Mouse (Mus musculus): ENCODE results near the gene Palld. TPM values are rescaled to one million over a fixed set of nuclear protein-coding genes. Genes with fewer than 3 reads are reported as not detected.

The Palld gene
- polyA plus RNA-seq, 1 experiment from 2014 or later, result 24.5 TPM

GRCm38 (mm10) chr8:61908303-61909215 is 6.1 kb upstream of the Palld start:
- H3K4me2 ChIP-seq, result no peak overlapping the region
- H3K4me3 ChIP-seq, result no peak overlapping the region
- ATAC-seq (ENCODE audit: low FRiP score), result no peak
- H3K9me3 ChIP-seq, result no peaks in the 10 kb centered on the region
- 77% methylated on average over 13 of the region's 13 CpGs for WGBS
- no peaks in the 10 kb centered on the region for H3K27me3 ChIP-seq
- no peaks in the 10 kb centered on the region for H3K36me3 ChIP-seq
- H3K27ac ChIP-seq, result no peak overlapping the region
- H3K4me1 ChIP-seq (replicated peaks), result no peaks in the 10 kb centered on the region
- no peak overlapping the region for H3K9ac ChIP-seq

GRCm38 (mm10) chr8:61901028-61901717 is 1.3 kb downstream of the Palld start:
- no peaks in the 10 kb centered on the region for H3K9me3 ChIP-seq
- ATAC-seq (ENCODE audit: low FRiP score), result no peak; the same call in 1 of the 2 replicates
- no peak overlapping the region for H3K4me3 ChIP-seq
- no peak overlapping the region for H3K27ac ChIP-seq
- H3K27me3 ChIP-seq, result no peaks in the 10 kb centered on the region
- no peak overlapping the region for H3K9ac ChIP-seq
- H3K36me3 ChIP-seq, result no peaks in the 10 kb centered on the region
- H3K4me2 ChIP-seq, result no peak overlapping the region
- H3K4me1 ChIP-seq (replicated peaks), result no peaks in the 10 kb centered on the region
- WGBS, result 24% methylated on average over 6 of the region's 6 CpGs

- 100% methylated on average over 1 of the region's 1 CpGs for WGBS
- no peaks in the 10 kb centered on the region for H3K36me3 ChIP-seq
- no peaks in the 10 kb centered on the region for H3K9me3 ChIP-seq
- no peaks in the 10 kb centered on the region for H3K4me1 ChIP-seq (replicated peaks)
- H3K9ac ChIP-seq, result no peak overlapping the region
- no peak overlapping the region for H3K27ac ChIP-seq
- no peak for ATAC-seq (ENCODE audit: low FRiP score)
- no peak overlapping the region for H3K4me3 ChIP-seq
- H3K4me2 ChIP-seq, result no peak overlapping the region
- no peaks in the 10 kb centered on the region for H3K27me3 ChIP-seq
These were observed 5.1 kb downstream of the Palld start for GRCm38 (mm10) chr8:61897402-61897801.

DNA sequence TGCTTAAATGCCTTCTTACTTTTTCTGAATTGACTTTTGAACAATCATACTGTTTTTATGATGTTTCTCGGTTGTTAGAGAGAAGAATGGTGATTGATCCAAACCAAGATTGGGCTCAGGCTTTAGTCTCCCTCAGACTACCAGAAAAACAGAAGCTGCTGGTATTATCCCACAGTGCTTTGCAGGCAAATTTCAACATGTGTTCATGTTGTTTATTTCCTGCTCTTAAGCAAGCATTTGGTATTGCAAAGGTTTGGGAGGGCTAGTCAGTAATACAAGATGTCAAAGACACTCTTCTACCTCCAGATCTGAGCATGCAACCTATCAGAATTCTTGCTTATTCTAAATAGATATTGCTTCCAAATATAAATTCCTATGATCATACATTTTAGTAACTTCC is 5.7 kb downstream of the Palld start:
- H3K4me3 ChIP-seq, result no peak overlapping the region
- no peaks in the 10 kb centered on the region for H3K9me3 ChIP-seq
- H3K4me2 ChIP-seq, result no peak overlapping the region
- H3K27ac ChIP-seq, result no peak overlapping the region
- no peaks in the 10 kb centered on the region for H3K36me3 ChIP-seq
- no peaks in the 10 kb centered on the region for H3K27me3 ChIP-seq
- H3K4me1 ChIP-seq (replicated peaks), result no peaks in the 10 kb centered on the region
- no peak for ATAC-seq (ENCODE audit: low FRiP score)
- 93% methylated on average over 1 of the region's 1 CpGs for WGBS
- H3K9ac ChIP-seq, result no peak overlapping the region

GRCm38 (mm10) chr8:61894062-61894461 is 8.4 kb downstream of the Palld start:
- H3K4me1 ChIP-seq (replicated peaks), result no peaks in the 10 kb centered on the region
- H3K27me3 ChIP-seq, result no peaks in the 10 kb centered on the region
- H3K4me2 ChIP-seq, result no peak overlapping the region
- no peaks in the 10 kb centered on the region for H3K36me3 ChIP-seq
- no peak for ATAC-seq (ENCODE audit: low FRiP score)
- 60% methylated on average over 2 of the region's 2 CpGs for WGBS
- no peaks in the 10 kb centered on the region for H3K9me3 ChIP-seq
- H3K4me3 ChIP-seq, result no peak overlapping the region
- H3K27ac ChIP-seq, result no peak overlapping the region
- no peak overlapping the region for H3K9ac ChIP-seq

- no peak for ATAC-seq (ENCODE audit: low FRiP score)
- Histone ChIP-seq H3K36me3 (no peaks in the 10 kb centered on the region), H3K9ac (no peak overlapping the region), H3K9me3 (no peaks in the 10 kb centered on the region), H3K4me3 (no peak overlapping the region), H3K27ac (no peak overlapping the region), H3K4me1 (replicated peaks) (no peaks in the 10 kb centered on the region), H3K27me3 (0 out of 2 replicates have a peak, but pooled peaks cover 2% of the 10 kb centered on the region), H3K4me2 (no peak overlapping the region)
- WGBS, result 81% methylated on average over 7 of the region's 7 CpGs
These were observed 24.9 kb downstream of the Palld start for GRCm38 (mm10) chr8:61877607-61878006.

DNA sequence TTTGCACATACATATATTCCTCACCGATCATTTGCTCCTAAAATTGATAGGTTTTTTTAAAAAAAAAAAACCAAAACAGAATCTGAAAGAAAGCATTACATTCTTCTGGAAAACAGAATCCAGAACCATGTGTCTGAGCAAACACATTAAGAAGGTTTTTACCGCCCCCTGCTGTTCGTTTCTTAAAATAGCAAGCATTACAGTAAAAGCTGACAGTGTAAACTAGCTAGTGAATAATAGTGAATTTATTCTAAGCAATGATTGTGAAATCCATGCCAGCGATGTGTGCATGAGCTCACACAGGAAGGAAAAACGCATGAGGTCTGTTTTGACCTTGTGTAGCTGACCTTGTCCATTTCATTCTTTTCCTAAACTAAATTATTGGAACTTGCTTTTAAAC is 27.2 kb downstream of the Palld start:
- ATAC-seq (ENCODE audit: low FRiP score), result peak; percentile 72; the same call in 1 of the 2 replicates
- no peak overlapping the region for H3K4me3 ChIP-seq
- 11% methylated on average over 5 of the region's 5 CpGs for WGBS

GRCm38 (mm10) chr8:61873994-61874393 is 28.5 kb downstream of the Palld start:
- 0 out of 2 replicates have a peak, but pooled peaks cover 2% of the 10 kb centered on the region for H3K27me3 ChIP-seq
- ATAC-seq (ENCODE audit: low FRiP score), result no peak
- no peaks in the 10 kb centered on the region for H3K4me1 ChIP-seq (replicated peaks)
- no peaks in the 10 kb centered on the region for H3K9me3 ChIP-seq
- no peaks in the 10 kb centered on the region for H3K36me3 ChIP-seq
- no peak overlapping the region for H3K9ac ChIP-seq
- no peak overlapping the region for H3K27ac ChIP-seq
- no peak overlapping the region for H3K4me2 ChIP-seq
- WGBS, result 52% methylated on average over 9 of the region's 9 CpGs
- no peak overlapping the region for H3K4me3 ChIP-seq

More for the DNA sequence above, 27.2 kb downstream of the Palld start:
- 0 out of 2 replicates have a peak, but pooled peaks cover 2% of the 10 kb centered on the region for H3K27me3 ChIP-seq
- no peaks in the 10 kb centered on the region for H3K4me1 ChIP-seq (replicated peaks)
- no peak overlapping the region for H3K9ac ChIP-seq
- H3K27ac ChIP-seq, result no peak overlapping the region
- no peaks in the 10 kb centered on the region for H3K36me3 ChIP-seq
- no peak overlapping the region for H3K4me2 ChIP-seq
- no peaks in the 10 kb centered on the region for H3K9me3 ChIP-seq

DNA sequence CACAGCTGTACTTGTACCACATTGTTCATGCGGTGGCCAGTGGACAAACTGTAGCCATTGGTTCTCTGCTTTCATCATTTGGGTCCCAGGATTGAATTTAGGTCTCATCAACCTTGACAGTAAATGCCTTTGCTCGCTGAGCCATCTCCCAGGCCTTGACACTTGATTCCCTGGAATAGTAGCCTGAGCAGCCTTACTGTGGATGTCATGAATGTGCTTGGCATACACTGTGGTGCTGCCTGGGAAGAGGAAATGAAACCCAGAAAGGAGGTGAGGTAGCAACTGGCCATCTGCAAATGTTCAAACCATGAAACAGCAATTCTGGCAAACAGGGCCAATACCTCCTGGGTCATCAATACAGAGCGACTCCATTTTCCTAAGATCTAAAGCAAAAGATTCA is 34.0 kb downstream of the Palld start:
- Histone ChIP-seq H3K4me1 (replicated peaks) (no peaks in the 10 kb centered on the region), H3K4me2 (no peak overlapping the region), H3K36me3 (no peaks in the 10 kb centered on the region), H3K9me3 (no peaks in the 10 kb centered on the region), H3K9ac (no peak overlapping the region), H3K4me3 (no peak overlapping the region), H3K27ac (no peak overlapping the region), H3K27me3 (no peaks in the 10 kb centered on the region)
- no peak for ATAC-seq (ENCODE audit: low FRiP score)
- WGBS, result 93% methylated on average over 3 of the region's 3 CpGs

DNA sequence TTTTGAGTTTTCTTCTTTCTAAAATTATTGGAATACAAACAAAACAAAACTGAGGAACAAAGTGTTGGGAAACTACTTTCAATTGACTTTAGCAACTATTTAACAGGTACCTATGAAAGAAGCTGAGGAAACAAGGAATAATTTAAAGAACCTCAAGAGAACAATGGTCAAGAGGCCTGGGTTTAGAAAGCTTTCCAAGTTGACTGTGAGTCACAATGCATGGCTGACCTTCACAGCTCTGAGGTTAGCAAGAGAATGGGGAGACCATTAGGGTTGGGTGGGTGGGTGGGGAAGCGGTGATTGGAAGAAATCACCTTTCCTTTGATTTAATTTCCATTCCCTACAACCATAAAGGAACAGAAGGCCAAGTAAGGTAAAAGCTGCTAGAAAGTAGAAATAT is 35.6 kb downstream of the Palld start:
- Histone ChIP-seq H3K4me2 (no peak overlapping the region), H3K36me3 (no peaks in the 10 kb centered on the region), H3K9ac (no peak overlapping the region), H3K4me1 (replicated peaks) (no peaks in the 10 kb centered on the region), H3K4me3 (no peak overlapping the region), H3K27ac (no peak overlapping the region), H3K27me3 (no peaks in the 10 kb centered on the region), H3K9me3 (no peaks in the 10 kb centered on the region)
- no peak for ATAC-seq (ENCODE audit: low FRiP score)
- WGBS, result 100% methylated on average over 1 of the region's 1 CpGs

- Histone ChIP-seq H3K27ac (no peak overlapping the region), H3K4me2 (no peak overlapping the region), H3K27me3 (no peaks in the 10 kb centered on the region), H3K4me1 (replicated peaks) (no peaks in the 10 kb centered on the region), H3K36me3 (no peaks in the 10 kb centered on the region), H3K4me3 (no peak overlapping the region), H3K9me3 (no peaks in the 10 kb centered on the region), H3K9ac (no peak overlapping the region)
- ATAC-seq (ENCODE audit: low FRiP score), result no peak
- 91% methylated on average over 7 of the region's 7 CpGs for WGBS
These were observed 37.1 kb downstream of the Palld start for GRCm38 (mm10) chr8:61865365-61865764.

GRCm38 (mm10) chr8:61851270-61851669 is 51.2 kb downstream of the Palld start:
- Histone ChIP-seq H3K36me3 (no peaks in the 10 kb centered on the region), H3K9me3 (no peaks in the 10 kb centered on the region), H3K4me1 (replicated peaks) (peaks cover 4% of the 10 kb centered on the region; the same call in 1 of the 2 replicates), H3K4me2 (no peak overlapping the region), H3K4me3 (no peak overlapping the region), H3K9ac (no peak overlapping the region), H3K27me3 (no peaks in the 10 kb centered on the region), H3K27ac (no peak overlapping the region)
- no peak for ATAC-seq (ENCODE audit: low FRiP score)
- 83% methylated on average over 4 of the region's 4 CpGs for WGBS
